Mouse (Mus musculus): Measurements from ENCODE around the gene Fkbp5. TPM values are rescaled to one million over a fixed set of nuclear protein-coding genes. Genes with fewer than 3 reads are reported as not detected.
"Not testable (repeated sequence)": the region's sequence is repeated elsewhere in the genome, so short reads cannot be mapped to it uniquely, and the experiment has no call there.

The Fkbp5 gene
- 4.3 and 5.0 TPM in 2 replicates for polyA plus RNA-seq (2014; fragmentation: Nextera tagmentation; extraction: Ambion mirVana)

GRCm38 (mm10) chr17:28517441-28517955, at the start of gene Fkbp5:
Gene Fkbp5, minus strand, starts transcription at chr17:28517527.
- peaks cover 9 to 13% of the 10 kb centered on the region in 2 experiments; a peak in 3 of 4 replicates for H3K4me1 ChIP-seq (ENCODE audit: control insufficient read depth in 2 of 2, insufficient read depth in 2 of 2, low read length in 2 of 2)
- no peak for ATAC-seq (ENCODE audit: insufficient number of reproducible peaks, insufficient read depth, low FRiP score, low read depth)
- no peak within 1 kb of the TSS for H3K27ac ChIP-seq (replicated peaks in 1 of 2; ENCODE audit: control insufficient read depth in 1 of 2, insufficient read depth in 1 of 2, low read depth in 2 of 2, low read length in 2 of 2)

DNA sequence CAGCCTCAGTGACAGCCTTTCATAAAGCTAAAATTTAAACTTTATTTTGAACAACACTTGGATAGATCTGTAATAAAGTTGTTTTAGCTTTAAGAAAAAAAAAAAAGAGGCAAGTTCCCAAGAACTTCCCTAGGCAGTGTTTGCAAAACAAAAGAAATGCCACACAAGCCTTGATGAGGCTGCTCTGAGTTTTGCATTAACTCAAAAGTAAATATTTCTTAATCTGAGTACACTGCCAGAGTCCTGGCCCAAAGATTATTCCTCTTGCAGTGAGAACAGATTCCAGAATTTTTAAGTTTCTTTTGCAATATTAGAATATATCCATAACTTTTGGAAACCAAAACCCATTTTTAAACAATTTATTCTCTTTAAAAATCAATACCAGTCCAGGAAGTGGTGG, 47.9 kb upstream of the Fkbp5 start:
- no peak for ATAC-seq (ENCODE audit: insufficient number of reproducible peaks, insufficient read depth, low FRiP score, low read depth)
- H3K9ac ChIP-seq (ENCODE audit: low read length), result no peak overlapping the region
- H3K4me3 ChIP-seq (ENCODE audit: control insufficient read depth in 1 of 2, insufficient read depth in 1 of 2, low read depth in 1 of 2, low read length in 2 of 2), result no peak overlapping the region
- no peaks in the 10 kb centered on the region for H3K36me3 ChIP-seq (ENCODE audit: control insufficient read depth, insufficient read depth, low read length)
- H3K27me3 ChIP-seq (ENCODE audit: control insufficient read depth, insufficient read depth, low read length), result no peaks in the 10 kb centered on the region
- no peaks in the 10 kb centered on the region for H3K9me3 ChIP-seq (ENCODE audit: control insufficient read depth, low read length)
- H3K4me1 ChIP-seq (ENCODE audit: control insufficient read depth in 2 of 2, insufficient read depth in 2 of 2, low read length in 2 of 2), result peaks cover 0 to 2% of the 10 kb centered on the region in 2 experiments; a peak in 1 of 4 replicates
- H3K27ac ChIP-seq (replicated peaks in 1 of 2; ENCODE audit: control insufficient read depth in 1 of 2, insufficient read depth in 1 of 2, low read depth in 2 of 2, low read length in 2 of 2), result no peak overlapping the region
- H3K4me2 ChIP-seq (ENCODE audit: low read length), result no peak overlapping the region

More at GRCm38 (mm10) chr17:28517441-28517955, at the start of gene Fkbp5:
- Histone ChIP-seq H3K9me3 (ENCODE audit: control insufficient read depth, low read length) (no peaks in the 10 kb centered on the region), H3K27me3 (ENCODE audit: control insufficient read depth, insufficient read depth, low read length) (peaks cover 27% of the 10 kb centered on the region), H3K9ac (ENCODE audit: low read length) (peak within 1 kb of the TSS; percentile 63), H3K4me3 (ENCODE audit: control insufficient read depth in 1 of 2, insufficient read depth in 1 of 2, low read depth in 1 of 2, low read length in 2 of 2) (peak within 1 kb of the TSS; percentile 40 to 44), H3K4me2 (ENCODE audit: low read length) (peak within 1 kb of the TSS; percentile 89), H3K36me3 (ENCODE audit: control insufficient read depth, insufficient read depth, low read length) (no peaks in the 10 kb centered on the region)
- WGBS, result 4% methylated on average over 16 of the region's 16 CpGs

DNA sequence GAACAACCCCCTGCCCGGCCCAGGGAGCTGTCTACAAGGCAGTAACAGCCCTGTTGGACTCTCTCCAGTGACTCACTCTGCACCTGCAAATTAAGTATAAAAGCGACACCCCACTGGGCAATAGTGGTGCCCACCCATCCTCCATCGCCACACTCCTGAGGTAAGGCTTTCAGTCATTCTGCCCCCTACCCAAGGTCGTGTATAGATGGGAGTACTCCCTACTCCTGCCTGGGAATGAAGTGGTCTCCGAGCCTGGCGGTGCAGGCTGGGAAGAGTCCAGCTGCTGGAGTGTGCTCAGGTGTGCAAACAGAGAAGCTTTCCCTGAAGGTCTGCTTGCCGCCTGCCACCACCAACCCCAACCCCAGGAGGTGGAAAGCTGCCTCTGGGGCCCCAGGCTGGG, 44.3 kb upstream of the Fkbp5 start:
- ATAC-seq (ENCODE audit: insufficient number of reproducible peaks, insufficient read depth, low FRiP score, low read depth), result no peak
- Histone ChIP-seq H3K4me2 (ENCODE audit: low read length) (no peak overlapping the region), H3K4me1 (ENCODE audit: control insufficient read depth in 2 of 2, insufficient read depth in 2 of 2, low read length in 2 of 2) (peaks cover 0 to 2% of the 10 kb centered on the region in 2 experiments; a peak in 1 of 4 replicates), H3K4me3 (ENCODE audit: control insufficient read depth in 1 of 2, insufficient read depth in 1 of 2, low read depth in 1 of 2, low read length in 2 of 2) (no peak overlapping the region), H3K27ac (replicated peaks in 1 of 2; ENCODE audit: control insufficient read depth in 1 of 2, insufficient read depth in 1 of 2, low read depth in 2 of 2, low read length in 2 of 2) (no peak overlapping the region), H3K27me3 (ENCODE audit: control insufficient read depth, insufficient read depth, low read length) (no peaks in the 10 kb centered on the region), H3K9me3 (ENCODE audit: control insufficient read depth, low read length) (no peaks in the 10 kb centered on the region), H3K9ac (ENCODE audit: low read length) (no peak overlapping the region), H3K36me3 (ENCODE audit: control insufficient read depth, insufficient read depth, low read length) (no peaks in the 10 kb centered on the region)
- WGBS, result 54% methylated on average over 7 of the region's 7 CpGs

GRCm38 (mm10) chr17:28560598-28560997, 43.3 kb upstream of the Fkbp5 start, which contains the start of gene Clps:
Gene Clps, minus strand, starts transcription at chr17:28560766.
- H3K27me3 ChIP-seq (ENCODE audit: control insufficient read depth, insufficient read depth, low read length), result no peaks in the 10 kb centered on the region
- H3K27ac ChIP-seq (replicated peaks in 1 of 2; ENCODE audit: control insufficient read depth in 1 of 2, insufficient read depth in 1 of 2, low read depth in 2 of 2, low read length in 2 of 2), result no peak within 1 kb of the TSS
- ATAC-seq (ENCODE audit: insufficient number of reproducible peaks, insufficient read depth, low FRiP score, low read depth), result no peak
- WGBS, result 53% methylated on average over 4 of the region's 4 CpGs
- no peak within 1 kb of the TSS for H3K4me2 ChIP-seq (ENCODE audit: low read length)
- H3K36me3 ChIP-seq (ENCODE audit: control insufficient read depth, insufficient read depth, low read length), result no peaks in the 10 kb centered on the region
- no peak within 1 kb of the TSS for H3K4me3 ChIP-seq (ENCODE audit: control insufficient read depth in 1 of 2, insufficient read depth in 1 of 2, low read depth in 1 of 2, low read length in 2 of 2)
- H3K9me3 ChIP-seq (ENCODE audit: control insufficient read depth, low read length), result no peaks in the 10 kb centered on the region
- peaks cover 0 to 2% of the 10 kb centered on the region in 2 experiments; a peak in 1 of 4 replicates for H3K4me1 ChIP-seq (ENCODE audit: control insufficient read depth in 2 of 2, insufficient read depth in 2 of 2, low read length in 2 of 2)
- H3K9ac ChIP-seq (ENCODE audit: low read length), result no peak within 1 kb of the TSS

DNA sequence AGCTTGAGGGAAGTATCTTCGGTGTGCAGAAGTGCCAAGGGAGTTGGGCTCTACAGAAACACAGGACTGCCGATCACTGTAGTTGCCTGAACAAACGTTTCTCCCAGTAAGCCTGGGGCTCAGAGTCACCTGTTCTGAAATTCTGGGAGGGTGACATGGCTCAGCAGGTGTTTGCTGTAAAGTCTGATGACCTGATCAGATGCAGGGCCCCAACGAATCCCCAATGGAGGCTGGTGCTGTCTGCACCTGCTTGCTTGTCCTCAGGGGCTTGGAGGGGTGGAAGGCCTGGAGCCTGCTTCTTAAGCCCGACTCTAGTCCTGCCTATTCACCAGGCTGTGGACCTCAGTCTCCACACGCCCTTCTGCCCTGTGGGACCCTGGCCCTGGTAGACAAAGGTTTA, 40.4 kb upstream of the Fkbp5 start:
- Histone ChIP-seq H3K4me3 (ENCODE audit: control insufficient read depth in 1 of 2, insufficient read depth in 1 of 2, low read depth in 1 of 2, low read length in 2 of 2) (no peak overlapping the region), H3K9ac (ENCODE audit: low read length) (no peak overlapping the region), H3K4me2 (ENCODE audit: low read length) (no peak overlapping the region), H3K9me3 (ENCODE audit: control insufficient read depth, low read length) (no peaks in the 10 kb centered on the region), H3K27me3 (ENCODE audit: control insufficient read depth, insufficient read depth, low read length) (no peaks in the 10 kb centered on the region), H3K27ac (replicated peaks in 1 of 2; ENCODE audit: control insufficient read depth in 1 of 2, insufficient read depth in 1 of 2, low read depth in 2 of 2, low read length in 2 of 2) (no peak overlapping the region), H3K36me3 (ENCODE audit: control insufficient read depth, insufficient read depth, low read length) (no peaks in the 10 kb centered on the region), H3K4me1 (ENCODE audit: control insufficient read depth in 2 of 2, insufficient read depth in 2 of 2, low read length in 2 of 2) (peaks cover 0 to 2% of the 10 kb centered on the region in 2 experiments; a peak in 1 of 4 replicates)
- ATAC-seq (ENCODE audit: insufficient number of reproducible peaks, insufficient read depth, low FRiP score, low read depth), result no peak
- 67% methylated on average over 6 of the region's 6 CpGs for WGBS

- Histone ChIP-seq H3K36me3 (ENCODE audit: control insufficient read depth, insufficient read depth, low read length) (no peaks in the 10 kb centered on the region), H3K4me1 (ENCODE audit: control insufficient read depth in 2 of 2, insufficient read depth in 2 of 2, low read length in 2 of 2) (peaks cover 0 to 2% of the 10 kb centered on the region in 2 experiments; a peak in 1 of 4 replicates), H3K9ac (ENCODE audit: low read length) (no peak overlapping the region), H3K9me3 (ENCODE audit: control insufficient read depth, low read length) (no peaks in the 10 kb centered on the region), H3K4me2 (ENCODE audit: low read length) (no peak overlapping the region), H3K27me3 (ENCODE audit: control insufficient read depth, insufficient read depth, low read length) (0 out of 2 replicates have a peak, but pooled peaks cover 2% of the 10 kb centered on the region), H3K27ac (replicated peaks in 1 of 2; ENCODE audit: control insufficient read depth in 1 of 2, insufficient read depth in 1 of 2, low read depth in 2 of 2, low read length in 2 of 2) (no peak overlapping the region), H3K4me3 (ENCODE audit: control insufficient read depth in 1 of 2, insufficient read depth in 1 of 2, low read depth in 1 of 2, low read length in 2 of 2) (no peak overlapping the region)
- 49% methylated on average over 6 of the region's 6 CpGs for WGBS
- no peak for ATAC-seq (ENCODE audit: insufficient number of reproducible peaks, insufficient read depth, low FRiP score, low read depth)
Observed at GRCm38 (mm10) chr17:28556635-28557396, 39.5 kb upstream of the Fkbp5 start.

- not testable (repeated sequence) for H3K27me3 ChIP-seq (ENCODE audit: control insufficient read depth, insufficient read depth, low read length); H3K36me3 ChIP-seq (ENCODE audit: control insufficient read depth, insufficient read depth, low read length); H3K4me2 ChIP-seq (ENCODE audit: low read length); H3K27ac ChIP-seq (replicated peaks in 1 of 2; ENCODE audit: control insufficient read depth in 1 of 2, insufficient read depth in 1 of 2, low read depth in 2 of 2, low read length in 2 of 2); H3K4me3 ChIP-seq (ENCODE audit: control insufficient read depth in 1 of 2, insufficient read depth in 1 of 2, low read depth in 1 of 2, low read length in 2 of 2); H3K9ac ChIP-seq (ENCODE audit: low read length); ATAC-seq (ENCODE audit: insufficient number of reproducible peaks, insufficient read depth, low FRiP score, low read depth); H3K4me1 ChIP-seq (ENCODE audit: control insufficient read depth in 2 of 2, insufficient read depth in 2 of 2, low read length in 2 of 2); H3K9me3 ChIP-seq (ENCODE audit: control insufficient read depth, low read length)
- WGBS, result 85% methylated on average over 4 of the region's 4 CpGs
Observed at GRCm38 (mm10) chr17:28554021-28554420, 36.7 kb upstream of the Fkbp5 start.
